Comparison of ENCODE assay signal across 8 mouse cellular contexts in genomic region chr14:24491266-24491981, GRCm38 (mm10). TPM values are rescaled to one million over a fixed set of nuclear protein-coding genes. Genes with fewer than 3 reads are reported as not detected.
DNase-seq lines count a peak whose midpoint lies in the region; ATAC-seq and TF ChIP-seq lines count a peak whose summit lies in the region.

No protein-coding gene starts in this region.

- ATAC-seq in heart, postnatal 0 days (ENCODE audit: insufficient read depth, low read depth) = no peak; the same call in 1 of the 2 replicates
- no peak for ATAC-seq in G1E (ENCODE audit: extremely low read depth, insufficient number of reproducible peaks, low FRiP score, poor library complexity, severe bottlenecking)
- ATAC-seq in granulocyte monocyte progenitor cell, adult 5-6 weeks (replicated peaks; ENCODE audit: poor library complexity, severe bottlenecking) = 0 out of 2 replicates have a peak, but pooled peaks have one; percentile 11
- ATAC-seq in midbrain, embryonic 11.5 days (ENCODE audit: low FRiP score) = no peak

- peaks cover 45% of the 10 kb centered on the region for H3K36me3 ChIP-seq in heart, postnatal 0 days (replicated peaks; ENCODE audit: control insufficient read depth, insufficient read depth, low read length)
- peaks cover 53% of the 10 kb centered on the region for H3K36me3 ChIP-seq in G1E (replicated peaks)
- peaks cover 31% of the 10 kb centered on the region for H3K36me3 ChIP-seq in midbrain, embryonic 11.5 days (ENCODE audit: control insufficient read depth, insufficient read depth, low read length)

- TF ChIP-seq EP300 in heart, postnatal 0 days (IDR thresholded peaks at IDR 0.05; ENCODE audit: low read depth) = no peak

- TF ChIP-seq CTCF in heart, postnatal 0 days (IDR thresholded peaks at IDR 0.05; ENCODE audit: low read depth) = no peak
- no peak for TF ChIP-seq CTCF in G1E (IDR thresholded peaks at IDR 0.05; ENCODE audit: low read depth, low read length)

- H3K4me2 ChIP-seq in heart, postnatal 0 days (ENCODE audit: low read depth, low read length) = peak overlapping the region; percentile 66
- H3K4me2 ChIP-seq in midbrain, embryonic 11.5 days = peak overlapping the region; percentile 96

- 3% methylated on average over 11 of the region's 11 CpGs for WGBS in heart, postnatal 0 days
- 6% methylated on average over 11 of the region's 11 CpGs for WGBS in midbrain, embryonic 11.5 days

- no peaks in the 10 kb centered on the region for H3K9me3 ChIP-seq in heart, postnatal 0 days (replicated peaks; ENCODE audit: control insufficient read depth, low read length)
- H3K9me3 ChIP-seq in G1E (replicated peaks) = no peaks in the 10 kb centered on the region
- no peaks in the 10 kb centered on the region for H3K9me3 ChIP-seq in midbrain, embryonic 11.5 days (ENCODE audit: control insufficient read depth, low read length)

- H3K4me3 ChIP-seq in heart, postnatal 0 days (ENCODE audit: low read depth, low read length) = peak overlapping the region; percentile 78
- peak overlapping the region; percentile 96 for H3K4me3 ChIP-seq in G1E (ENCODE audit: low read depth, low read length)
- peak overlapping the region; percentile 62 for H3K4me3 ChIP-seq in midbrain, embryonic 11.5 days (ENCODE audit: low read depth, low read length)

- peak overlapping the region; percentile 65 for H3K9ac ChIP-seq in heart, postnatal 0 days (replicated peaks; ENCODE audit: low read depth, low read length)
- H3K9ac ChIP-seq in midbrain, embryonic 11.5 days (ENCODE audit: low read length) = peak overlapping the region; percentile 99

- peaks cover 20% of the 10 kb centered on the region for H3K4me1 ChIP-seq in heart, postnatal 0 days (ENCODE audit: control insufficient read depth, insufficient read depth)
- H3K4me1 ChIP-seq in G1E (ENCODE audit: insufficient read depth, low read depth, low read length) = peaks cover 30% of the 10 kb centered on the region
- H3K4me1 ChIP-seq in midbrain, embryonic 11.5 days (ENCODE audit: control insufficient read depth, insufficient read depth, low read length) = peaks cover 16% of the 10 kb centered on the region

- DNase-seq in heart, postnatal 0 days (ENCODE audit: low spot score) = peak; percentile 34
- DNase-seq in heart, adult 11 months = no peak
- no peak for DNase-seq in G1E (ENCODE audit: low spot score)
- no peak for DNase-seq in midbrain, embryonic 11.5 days (ENCODE audit: low spot score, missing footprints)
- no peak for DNase-seq in right cerebral cortex, postnatal 36 days (ENCODE audit: low spot score in 2 of 2)
- no peak for DNase-seq in layer of hippocampus, postnatal 14 days (ENCODE audit: low spot score in 2 of 2)
- no peak for DNase-seq in adrenal gland, postnatal 14 days

- H3K27me3 ChIP-seq in heart, postnatal 0 days (ENCODE audit: control insufficient read depth, insufficient read depth, low read length) = no peaks in the 10 kb centered on the region
- no peaks in the 10 kb centered on the region for H3K27me3 ChIP-seq in G1E (ENCODE audit: insufficient read depth, low read length)
- H3K27me3 ChIP-seq in midbrain, embryonic 11.5 days (ENCODE audit: control insufficient read depth, insufficient read depth, low read length) = no peaks in the 10 kb centered on the region

- peak overlapping the region; percentile 80 for H3K27ac ChIP-seq in heart, postnatal 0 days (ENCODE audit: low read depth)
- H3K27ac ChIP-seq in midbrain, embryonic 11.5 days (ENCODE audit: low read depth, low read length) = peak overlapping the region; percentile 46; the same call in 1 of the 2 replicates

RNA-seq across cellular contexts. Expression of gene Rps24, which starts 4.5 kb away (rescaled TPM):
- total RNA-seq in heart, postnatal 0 days (2014; rRNA removed; ENCODE audit: low replicate concordance) = 1,343 and 1,619 TPM in 2 replicates
- 690 and 717 TPM in 2 replicates for polyA plus RNA-seq in heart, postnatal 0 days (2015; fragmentation: Nextera tagmentation; extraction: Ambion mirVana)
- total RNA-seq in G1E (2014; fragmentation: Nextera tagmentation) (3,155 and 3,550 TPM in 2 replicates), G1E (2017) (4,442 and 4,451 TPM in 2 replicates)
- 330 and 378 TPM in 2 replicates for polyA plus RNA-seq in G1E (2012)
- total RNA-seq in granulocyte monocyte progenitor cell, adult 5-6 weeks (2014; fragmentation: Nextera tagmentation) = 4,650 and 5,450 TPM in 2 replicates
- total RNA-seq in granulocyte monocyte progenitor cell, adult 5-6 weeks (2017) = 5,024 and 5,294 TPM in 2 replicates
- 1,094 and 1,112 TPM in 2 replicates for polyA plus RNA-seq in midbrain, embryonic 11.5 days (2014; fragmentation: Nextera tagmentation; extraction: Ambion mirVana)
- 100 to 1,000 TPM; 725 to 729 TPM for total RNA-seq in layer of hippocampus, postnatal 14 days (2021)
- 1,469 and 1,693 TPM in 2 replicates for total RNA-seq in adrenal gland, postnatal 14 days (2021)

RNA-seq across cellular contexts. Expression of gene Polr3a, which starts 4.6 kb away (rescaled TPM):
- 6.5 and 23.1 TPM in 2 replicates for total RNA-seq in heart, postnatal 0 days (2014; rRNA removed; ENCODE audit: low replicate concordance)
- polyA plus RNA-seq in heart, postnatal 0 days (2015; fragmentation: Nextera tagmentation; extraction: Ambion mirVana) = 5.3 and 7.1 TPM in 2 replicates
- 38.4 and 43.8 TPM in 2 replicates for total RNA-seq in G1E (2014; fragmentation: Nextera tagmentation)
- 22.8 and 26.1 TPM in 2 replicates for total RNA-seq in G1E (2017)
- polyA plus RNA-seq in G1E (2012) = 4.1 and 5.6 TPM in 2 replicates
- total RNA-seq in granulocyte monocyte progenitor cell, adult 5-6 weeks (2014; fragmentation: Nextera tagmentation) = 18.9 and 35.8 TPM in 2 replicates
- 14.3 and 16.0 TPM in 2 replicates for total RNA-seq in granulocyte monocyte progenitor cell, adult 5-6 weeks (2017)
- 17.6 and 17.9 TPM in 2 replicates for polyA plus RNA-seq in midbrain, embryonic 11.5 days (2014; fragmentation: Nextera tagmentation; extraction: Ambion mirVana)
- total RNA-seq in layer of hippocampus, postnatal 14 days (2021) = 10 to 100 TPM; 30.1 to 35.6 TPM
- 17.3 and 21.7 TPM in 2 replicates for total RNA-seq in adrenal gland, postnatal 14 days (2021)
